Mouse (Mus musculus): ENCODE measurements at regions not wholly inside any gene's neighbourhood (a gene's known extent, or its start where the extent isn't known, plus 50 kb on each side); places are given as distances from the start of the nearest gene placed in this dataset.

DNA sequence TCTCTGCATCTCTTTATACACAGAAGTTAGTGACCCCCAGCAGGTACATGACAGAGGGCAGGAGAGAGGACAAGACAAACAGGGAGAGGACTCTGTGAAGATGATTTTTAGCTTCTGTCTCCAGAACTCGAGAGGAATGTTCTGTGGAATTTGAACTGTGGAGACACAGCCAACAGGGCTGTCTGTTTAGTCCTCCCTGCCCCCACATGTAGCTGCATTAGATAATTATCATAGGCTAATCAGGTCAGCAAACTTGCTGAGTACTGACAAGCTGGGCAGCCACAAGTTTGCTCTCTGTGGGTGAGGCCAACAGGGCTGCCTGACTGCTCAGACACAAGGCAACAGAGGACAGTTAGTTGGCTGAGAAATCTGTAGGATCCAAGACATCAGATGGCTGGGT, 329.0 kb upstream of the Zfp462 start:
- 21% methylated on average over 1 of the region's 1 CpGs for whole genome bisulfite sequencing
- no peak overlapping the region for H3K4me3 ChIP-seq
- H3K9ac ChIP-seq = no peak overlapping the region
- H3K4me1 ChIP-seq = no peaks in the 10 kb centered on the region
- ATAC-seq (ENCODE audit: insufficient number of reproducible peaks, low FRiP score, low TSS enrichment, low read depth) = no peak
- no peak overlapping the region for H3K27ac ChIP-seq
- no peaks in the 10 kb centered on the region for H3K9me3 ChIP-seq
- H3K4me2 ChIP-seq = no peak overlapping the region
- no peaks in the 10 kb centered on the region for H3K27me3 ChIP-seq
- H3K36me3 ChIP-seq = no peaks in the 10 kb centered on the region

GRCm38 (mm10) chr4:54624024-54624873, 320.6 kb upstream of the Zfp462 start:
- ATAC-seq (ENCODE audit: insufficient number of reproducible peaks, low FRiP score, low TSS enrichment, low read depth) = no peak
- Histone ChIP-seq H3K4me3 (no peak overlapping the region), H3K4me1 (no peaks in the 10 kb centered on the region), H3K9me3 (no peaks in the 10 kb centered on the region), H3K4me2 (no peak overlapping the region), H3K27ac (no peak overlapping the region), H3K9ac (no peak overlapping the region), H3K36me3 (no peaks in the 10 kb centered on the region), H3K27me3 (no peaks in the 10 kb centered on the region)
- WGBS = 65% methylated on average over 20 of the region's 20 CpGs

DNA sequence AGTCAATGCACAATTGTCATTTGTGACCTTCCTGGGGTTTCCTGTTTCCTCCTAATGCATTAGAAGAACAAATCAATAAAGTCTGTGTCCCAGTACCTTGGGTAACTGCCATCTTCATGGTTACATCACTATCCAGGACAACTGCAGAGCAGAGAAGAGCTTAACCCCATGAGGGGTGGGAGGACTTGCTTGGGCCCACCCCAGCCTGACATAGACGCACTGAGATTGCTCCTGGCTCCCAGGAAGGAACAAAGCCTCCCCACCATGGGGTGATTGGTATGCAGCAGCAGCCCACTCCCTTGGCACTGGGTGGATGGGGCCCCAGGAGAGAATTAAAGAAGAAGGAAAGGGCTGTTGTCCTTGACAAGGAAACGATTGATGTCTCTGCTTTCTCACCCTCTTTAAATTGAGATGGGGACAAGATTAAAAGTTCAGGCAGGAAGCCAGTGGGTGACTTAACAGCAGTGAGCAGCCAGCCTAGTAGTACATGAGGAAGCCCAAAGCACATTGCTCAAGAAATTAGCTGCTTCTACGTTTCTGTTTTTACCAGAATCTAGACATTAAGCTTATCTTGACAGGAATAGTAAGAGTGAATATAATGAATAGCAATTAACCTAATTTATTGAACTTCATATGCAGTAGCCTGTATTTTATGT, 307.7 kb upstream of the Zfp462 start:
- Histone ChIP-seq H3K27me3 (no peaks in the 10 kb centered on the region), H3K36me3 (no peaks in the 10 kb centered on the region), H3K27ac (no peak overlapping the region), H3K4me2 (no peak overlapping the region), H3K4me3 (no peak overlapping the region), H3K9ac (no peak overlapping the region), H3K4me1 (0 out of 2 replicates have a peak, but pooled peaks cover under 1% of the 10 kb centered on the region), H3K9me3 (no peaks in the 10 kb centered on the region)
- WGBS = 33% methylated on average over 3 of the region's 3 CpGs
- ATAC-seq (ENCODE audit: insufficient number of reproducible peaks, low FRiP score, low TSS enrichment, low read depth) = no peak

DNA sequence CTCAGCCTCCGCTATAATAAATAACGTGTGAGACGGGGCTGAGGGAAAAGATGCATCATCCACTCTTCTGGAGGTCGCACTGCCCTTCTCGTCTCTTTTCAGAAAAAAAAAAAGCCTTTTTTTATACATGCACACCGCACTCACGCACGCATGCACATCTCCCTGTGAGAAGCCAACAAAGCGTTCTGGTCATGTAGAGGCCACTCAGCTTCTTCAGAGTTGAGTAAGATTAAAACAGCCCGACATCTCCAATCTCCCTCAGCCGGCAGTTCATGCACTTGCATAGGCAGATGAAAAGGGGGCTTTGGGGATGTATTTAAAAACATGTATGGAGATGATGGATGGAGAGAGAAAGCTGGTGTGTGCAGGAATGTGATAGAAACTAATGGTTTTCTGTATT, 298.8 kb upstream of the Zfp462 start:
- Histone ChIP-seq H3K27ac (no peak overlapping the region), H3K36me3 (no peaks in the 10 kb centered on the region), H3K4me1 (0 out of 2 replicates have a peak, but pooled peaks cover 2% of the 10 kb centered on the region), H3K4me2 (no peak overlapping the region), H3K9ac (no peak overlapping the region), H3K27me3 (no peaks in the 10 kb centered on the region), H3K4me3 (no peak overlapping the region), H3K9me3 (no peaks in the 10 kb centered on the region)
- 87% methylated on average over 11 of the region's 11 CpGs for WGBS
- no peak for ATAC-seq (ENCODE audit: insufficient number of reproducible peaks, low FRiP score, low TSS enrichment, low read depth)

DNA sequence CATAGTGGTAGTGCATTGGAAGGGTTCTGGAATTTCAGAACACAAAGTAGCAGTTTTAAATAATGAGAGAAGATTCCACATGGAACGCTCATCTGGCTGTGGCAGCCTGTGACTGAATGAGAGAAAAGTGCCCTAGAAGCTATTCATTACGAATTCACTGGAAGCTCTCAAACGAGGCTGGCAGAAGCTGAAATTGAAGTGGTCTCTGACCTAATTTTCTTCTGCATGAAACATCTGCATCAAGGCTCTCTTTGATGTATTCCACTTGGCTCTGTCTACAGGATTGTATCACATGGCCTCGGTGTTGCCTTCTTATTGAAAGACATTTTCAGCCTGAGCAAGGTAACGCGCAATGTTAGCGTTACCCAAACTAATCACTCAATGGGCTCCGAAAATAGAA, 298.4 kb upstream of the Zfp462 start:
- no peak overlapping the region for H3K4me2 ChIP-seq
- 69% methylated on average over 8 of the region's 8 CpGs for WGBS
- H3K27ac ChIP-seq = no peak overlapping the region
- H3K36me3 ChIP-seq = no peaks in the 10 kb centered on the region
- no peak overlapping the region for H3K9ac ChIP-seq
- no peaks in the 10 kb centered on the region for H3K9me3 ChIP-seq
- H3K4me3 ChIP-seq = no peak overlapping the region
- no peaks in the 10 kb centered on the region for H3K27me3 ChIP-seq
- 0 out of 2 replicates have a peak, but pooled peaks cover 2% of the 10 kb centered on the region for H3K4me1 ChIP-seq
- ATAC-seq (ENCODE audit: insufficient number of reproducible peaks, low FRiP score, low TSS enrichment, low read depth) = no peak

DNA sequence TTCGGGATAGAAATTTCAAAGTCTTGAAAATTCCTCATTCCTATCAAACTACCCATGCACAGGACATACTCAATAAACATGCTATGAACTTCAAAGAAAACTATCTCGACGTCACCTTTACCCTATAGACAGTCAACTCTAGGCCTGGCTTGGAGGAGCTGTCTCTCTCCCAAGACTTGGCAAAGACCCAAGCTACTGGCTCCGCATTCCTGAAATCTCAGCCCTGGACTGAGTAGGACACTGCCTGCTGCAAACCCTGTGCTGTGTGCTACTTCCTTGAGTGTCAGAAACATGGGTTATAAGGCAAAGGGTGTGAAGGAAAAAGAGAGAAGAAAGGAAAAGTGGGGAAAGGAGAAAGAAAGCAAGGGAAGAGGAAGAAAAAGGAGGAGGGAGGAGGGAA, 296.6 kb upstream of the Zfp462 start:
- Histone ChIP-seq H3K9ac (no peak overlapping the region), H3K4me3 (no peak overlapping the region), H3K4me1 (0 out of 2 replicates have a peak, but pooled peaks cover 4% of the 10 kb centered on the region), H3K4me2 (no peak overlapping the region), H3K9me3 (no peaks in the 10 kb centered on the region), H3K36me3 (no peaks in the 10 kb centered on the region), H3K27ac (no peak overlapping the region), H3K27me3 (no peaks in the 10 kb centered on the region)
- ATAC-seq (ENCODE audit: insufficient number of reproducible peaks, low FRiP score, low TSS enrichment, low read depth) = no peak
- WGBS = 68% methylated on average over 4 of the region's 4 CpGs

GRCm38 (mm10) chr4:54651646-54652110, 293.2 kb upstream of the Zfp462 start:
- Histone ChIP-seq H3K27me3 (no peaks in the 10 kb centered on the region), H3K27ac (no peak overlapping the region), H3K36me3 (no peaks in the 10 kb centered on the region), H3K4me3 (no peak overlapping the region), H3K4me1 (0 out of 2 replicates have a peak, but pooled peaks cover 5% of the 10 kb centered on the region), H3K9ac (no peak overlapping the region), H3K9me3 (no peaks in the 10 kb centered on the region), H3K4me2 (no peak overlapping the region)
- no peak for ATAC-seq (ENCODE audit: insufficient number of reproducible peaks, low FRiP score, low TSS enrichment, low read depth)

GRCm38 (mm10) chr4:54652111-54653021, 292.5 kb upstream of the Zfp462 start:
- 0 out of 2 replicates have a peak, but pooled peaks cover 5% of the 10 kb centered on the region for H3K4me1 ChIP-seq
- no peak overlapping the region for H3K9ac ChIP-seq
- ATAC-seq (ENCODE audit: insufficient number of reproducible peaks, low FRiP score, low TSS enrichment, low read depth) = no peak
- H3K9me3 ChIP-seq = no peaks in the 10 kb centered on the region
- no peak overlapping the region for H3K27ac ChIP-seq
- no peaks in the 10 kb centered on the region for H3K27me3 ChIP-seq
- no peak overlapping the region for H3K4me3 ChIP-seq
- WGBS = 41% methylated on average over 11 of the region's 11 CpGs
- H3K36me3 ChIP-seq = no peaks in the 10 kb centered on the region
- no peak overlapping the region for H3K4me2 ChIP-seq

- no peak for ATAC-seq (ENCODE audit: insufficient number of reproducible peaks, low FRiP score, low TSS enrichment, low read depth)
- Histone ChIP-seq H3K4me3 (no peak overlapping the region), H3K9ac (no peak overlapping the region), H3K27me3 (no peaks in the 10 kb centered on the region), H3K4me2 (no peak overlapping the region), H3K9me3 (no peaks in the 10 kb centered on the region), H3K27ac (no peak overlapping the region), H3K36me3 (no peaks in the 10 kb centered on the region), H3K4me1 (0 out of 2 replicates have a peak, but pooled peaks cover 5% of the 10 kb centered on the region)
- WGBS = 63% methylated on average over 10 of the region's 10 CpGs
Observed at GRCm38 (mm10) chr4:54653097-54653776, 291.6 kb upstream of the Zfp462 start.
